Mouse (Mus musculus) liver, embryonic 16.5 days (tissue): ENCODE measurements at regions not wholly inside any gene's neighbourhood (a gene's known extent, or its start where the extent isn't known, plus 50 kb on each side); places are given as distances from the start of the nearest gene placed in this dataset.

ENCODE experiments used
- ATAC-seq: fragments of 200-750 bp; cut with Nextera tagmentation; 2 replicates; pipeline ENCODE4 v1.8.0; 2017; ENCODE audit warnings: low read depth, mild to moderate bottlenecking, moderate number of reproducible peaks, moderate library complexity
- H3K27ac ChIP-seq: fragments of 300-500 bp; sonication (generic); 2 replicates; pipeline ENCODE4 v1.5.1; 2014; ENCODE audit warnings: mild to moderate bottlenecking, low read length
- H3K27me3 ChIP-seq: fragments of 300-500 bp; sonication (generic); 2 replicates; pipeline ENCODE4 v1.6.1; 2014; ENCODE audit warnings: low read depth, low read length, mixed read lengths; ENCODE audit not compliant: control insufficient read depth, insufficient read depth
- H3K36me3 ChIP-seq: fragments of 300-500 bp; sonication (generic); 2 replicates; pipeline ENCODE4 v1.6.1; 2014; ENCODE audit warnings: mild to moderate bottlenecking; ENCODE audit not compliant: control insufficient read depth, insufficient read depth
- H3K4me1 ChIP-seq: fragments of 300-500 bp; sonication (generic); 2 replicates; pipeline ENCODE4 v1.6.1; 2014; ENCODE audit warnings: low read depth, low read length, mixed read lengths; ENCODE audit not compliant: control insufficient read depth
- H3K4me2 ChIP-seq: fragments of 300-500 bp; sonication (generic); 2 replicates; pipeline ENCODE4 v1.6.1; 2014; ENCODE audit warnings: low read depth, low read length, mixed read lengths
- H3K4me3 ChIP-seq: fragments of 300-500 bp; sonication (generic); 2 replicates; pipeline ENCODE4 v1.5.1; 2014; ENCODE audit warnings: low read depth, mild to moderate bottlenecking, low read length
- H3K9ac ChIP-seq: fragments of 300-500 bp; sonication (generic); 2 replicates; pipeline ENCODE4 v1.6.1; 2014; ENCODE audit warnings: low read depth, low read length
- H3K9me3 ChIP-seq: fragments of 300-500 bp; sonication (generic); replicated peaks from 2 replicates; pipeline ENCODE4 v1.6.1; 2016; ENCODE audit warnings: low read length; ENCODE audit not compliant: control insufficient read depth
- WGBS: fragments of 180-500 bp; shearing (Covaris S2); extraction: QIAGEN DNeasy Blood & Tissue Kit; methylation state at CpG from one replicate; pipeline ENCODE4 v1.1.7; 2014; ENCODE audit not compliant: insufficient replicate concordance; 5-methylcytosine and 5-hydroxymethylcytosine counted together

DNA sequence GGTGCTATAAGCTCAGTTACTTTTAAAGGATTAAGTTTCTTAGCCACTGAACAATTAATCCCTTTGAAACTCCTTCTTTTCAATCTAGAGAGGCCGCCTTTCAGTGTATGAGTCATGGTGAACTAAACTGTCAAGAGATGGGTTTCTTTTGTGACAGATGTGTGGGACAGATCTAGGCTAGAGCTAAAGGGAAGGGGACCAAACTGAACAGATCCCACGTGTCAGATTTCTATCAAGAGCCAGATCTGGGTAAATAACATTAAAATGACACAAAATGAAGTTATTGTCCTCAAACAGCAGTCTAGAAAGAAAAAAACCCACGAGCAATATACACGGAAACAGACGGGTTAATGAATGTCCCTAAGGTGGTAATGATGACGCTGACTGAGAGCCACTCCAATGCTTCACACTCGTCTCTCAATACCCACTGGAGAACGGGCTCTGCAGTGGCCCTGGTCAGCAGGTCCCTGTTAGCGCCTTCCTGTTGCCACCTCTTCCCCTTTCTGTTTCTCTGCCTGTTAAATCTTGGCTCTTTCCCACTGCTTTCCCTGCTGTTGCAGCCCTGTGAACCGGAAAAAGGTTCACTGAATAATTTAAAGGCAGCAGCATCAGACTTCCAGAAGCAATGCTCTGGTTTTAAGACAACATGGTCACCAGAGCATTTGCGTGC, 52.7 kb upstream of the Rab3gap2 start:
- Histone ChIP-seq H3K36me3 (no peaks in the 10 kb centered on the region), H3K27ac (no peak overlapping the region), H3K27me3 (no peaks in the 10 kb centered on the region), H3K9ac (no peak overlapping the region), H3K4me3 (no peak overlapping the region), H3K9me3 (no peaks in the 10 kb centered on the region), H3K4me2 (no peak overlapping the region), H3K4me1 (no peaks in the 10 kb centered on the region)
- no peak for ATAC-seq
- WGBS = 54% methylated on average over 11 of the region's 11 CpGs

DNA sequence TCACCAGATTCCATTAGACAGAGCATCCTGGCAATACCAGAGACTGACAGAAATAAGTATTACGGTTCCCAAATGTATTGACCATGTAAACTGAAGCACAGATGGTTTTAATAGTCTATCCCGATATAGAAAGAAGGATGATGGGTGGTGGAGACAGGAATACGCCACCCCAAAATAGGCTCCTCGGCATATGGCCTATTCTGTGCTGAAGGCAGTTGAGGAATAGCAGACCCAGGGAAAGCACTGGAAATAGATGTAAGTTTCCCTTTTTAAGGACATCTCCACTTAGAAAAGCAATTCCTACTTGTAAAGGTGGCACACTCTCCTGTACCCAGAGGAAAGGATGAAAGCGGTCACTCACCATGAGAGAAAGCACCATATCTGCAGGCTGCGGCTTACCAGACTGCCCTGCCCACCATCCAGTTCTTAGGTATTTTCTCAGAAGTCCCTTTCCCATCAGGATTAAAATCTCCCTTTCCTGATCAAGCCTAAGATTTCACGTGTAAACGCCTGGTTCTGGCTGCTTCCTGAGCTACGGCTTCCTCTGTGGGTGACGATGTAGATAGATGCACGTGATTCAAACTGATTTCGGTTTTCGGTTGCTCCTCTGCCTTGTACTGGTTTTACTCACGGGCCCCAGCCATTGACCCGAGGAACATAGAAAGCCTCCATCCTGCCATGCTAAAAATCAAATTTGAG, 53.3 kb upstream of the Rab3gap2 start:
- Histone ChIP-seq H3K27ac (no peak overlapping the region), H3K9me3 (no peaks in the 10 kb centered on the region), H3K4me2 (no peak overlapping the region), H3K4me3 (no peak overlapping the region), H3K9ac (no peak overlapping the region), H3K36me3 (no peaks in the 10 kb centered on the region), H3K4me1 (no peaks in the 10 kb centered on the region), H3K27me3 (no peaks in the 10 kb centered on the region)
- 68% methylated on average over 15 of the region's 15 CpGs for WGBS
- no peak for ATAC-seq

DNA sequence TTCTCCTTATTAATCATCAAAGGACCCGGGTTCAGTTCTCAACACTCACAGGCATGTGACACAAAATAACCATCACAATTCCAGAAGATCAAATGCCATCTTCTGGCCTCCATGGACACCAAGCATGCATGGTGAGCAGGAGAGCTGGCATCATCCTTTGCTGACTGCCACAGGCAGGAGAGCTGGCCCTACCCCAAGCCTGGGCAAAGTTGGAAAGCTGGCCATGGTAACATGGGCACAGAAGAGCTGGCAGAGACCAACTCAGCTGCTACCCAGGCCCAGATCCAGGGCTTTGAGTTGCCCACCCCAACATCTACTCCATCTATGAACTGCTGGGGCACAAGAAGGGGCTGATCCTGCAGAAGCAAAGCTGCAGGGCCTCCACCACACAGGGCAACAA, 59.1 kb upstream of the Rab3gap2 start:
- H3K9ac ChIP-seq = no peak overlapping the region
- H3K4me1 ChIP-seq = no peaks in the 10 kb centered on the region
- H3K27ac ChIP-seq = no peak overlapping the region
- no peak for ATAC-seq
- no peaks in the 10 kb centered on the region for H3K36me3 ChIP-seq
- no peaks in the 10 kb centered on the region for H3K27me3 ChIP-seq
- H3K4me3 ChIP-seq = no peak overlapping the region
- 74% methylated on average over 1 of the region's 1 CpGs for WGBS
- no peaks in the 10 kb centered on the region for H3K9me3 ChIP-seq
- H3K4me2 ChIP-seq = no peak overlapping the region

DNA sequence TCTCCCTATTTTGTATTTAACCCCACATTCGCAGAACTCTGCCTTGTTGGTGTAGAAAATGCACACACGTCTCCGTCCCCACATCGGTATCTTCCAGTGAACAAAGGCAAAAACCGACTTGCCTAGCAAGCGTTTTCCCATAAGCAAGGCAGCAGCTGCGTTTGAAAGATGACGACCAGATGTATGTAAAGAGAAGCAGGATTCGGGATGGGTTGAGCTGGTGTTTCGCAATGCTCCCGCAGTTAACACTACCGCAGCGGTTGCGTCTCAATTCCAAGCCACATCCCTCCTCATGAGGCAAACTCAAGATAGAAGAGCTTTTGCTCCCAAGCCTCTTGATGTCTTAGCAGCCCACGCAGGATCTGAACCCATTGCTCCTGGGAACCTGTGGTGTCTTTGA, 59.9 kb upstream of the Rab3gap2 start:
- no peak overlapping the region for H3K4me2 ChIP-seq
- no peak overlapping the region for H3K27ac ChIP-seq
- no peak overlapping the region for H3K9ac ChIP-seq
- H3K9me3 ChIP-seq = no peaks in the 10 kb centered on the region
- H3K36me3 ChIP-seq = no peaks in the 10 kb centered on the region
- no peaks in the 10 kb centered on the region for H3K27me3 ChIP-seq
- H3K4me3 ChIP-seq = no peak overlapping the region
- no peaks in the 10 kb centered on the region for H3K4me1 ChIP-seq
- 71% methylated on average over 15 of the region's 15 CpGs for WGBS
- ATAC-seq = no peak

DNA sequence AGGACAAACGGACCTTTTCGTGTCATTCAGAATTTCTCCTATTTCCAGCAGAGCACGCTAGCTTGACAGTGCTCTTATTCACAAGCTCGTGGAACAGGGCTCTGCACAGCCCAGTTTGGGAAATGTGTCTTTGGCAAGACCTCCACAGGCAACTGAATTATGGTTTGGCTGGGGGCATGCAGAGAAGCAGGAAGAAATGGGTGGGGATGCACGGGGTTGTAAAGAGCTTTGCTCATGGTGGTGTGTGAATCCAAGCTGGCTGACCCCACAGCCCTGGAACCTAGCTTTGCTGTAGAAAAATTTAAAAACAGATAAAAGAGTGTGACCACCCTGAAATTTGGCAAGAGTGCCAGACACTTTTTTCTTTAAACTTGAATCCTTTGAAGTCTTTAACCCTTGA, 63.6 kb upstream of the Rab3gap2 start:
- H3K4me3 ChIP-seq = no peak overlapping the region
- no peaks in the 10 kb centered on the region for H3K36me3 ChIP-seq
- H3K27me3 ChIP-seq = no peaks in the 10 kb centered on the region
- H3K27ac ChIP-seq = no peak overlapping the region
- 63% methylated on average over 5 of the region's 5 CpGs for WGBS
- no peak overlapping the region for H3K9ac ChIP-seq
- no peaks in the 10 kb centered on the region for H3K9me3 ChIP-seq
- no peak for ATAC-seq
- H3K4me1 ChIP-seq = no peaks in the 10 kb centered on the region
- no peak overlapping the region for H3K4me2 ChIP-seq

DNA sequence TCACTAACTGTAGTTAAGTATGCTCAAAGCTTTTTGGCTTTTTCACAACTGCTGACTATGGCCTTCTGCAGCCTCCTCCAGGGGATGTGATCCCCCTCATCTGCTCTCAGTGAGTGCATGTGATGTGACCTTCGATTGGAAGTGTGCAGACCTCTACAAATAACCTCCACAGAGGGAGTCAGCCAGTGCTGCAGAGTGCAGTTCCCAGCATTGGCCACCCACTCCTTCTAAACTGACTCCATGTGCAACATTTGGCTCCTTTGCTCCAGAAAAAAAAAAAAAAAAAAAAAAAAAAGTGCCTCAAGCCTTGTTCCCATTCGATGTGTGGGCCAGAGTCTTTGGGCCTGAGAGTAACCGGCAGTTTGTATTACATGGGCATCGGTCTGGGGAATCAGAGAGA, 75.7 kb upstream of the Rab3gap2 start:
- Histone ChIP-seq H3K9ac (no peak overlapping the region), H3K4me3 (no peak overlapping the region), H3K4me2 (no peak overlapping the region), H3K9me3 (no peaks in the 10 kb centered on the region), H3K36me3 (no peaks in the 10 kb centered on the region), H3K27ac (no peak overlapping the region), H3K27me3 (no peaks in the 10 kb centered on the region), H3K4me1 (no peaks in the 10 kb centered on the region)
- WGBS = 58% methylated on average over 4 of the region's 4 CpGs
- ATAC-seq = no peak

DNA sequence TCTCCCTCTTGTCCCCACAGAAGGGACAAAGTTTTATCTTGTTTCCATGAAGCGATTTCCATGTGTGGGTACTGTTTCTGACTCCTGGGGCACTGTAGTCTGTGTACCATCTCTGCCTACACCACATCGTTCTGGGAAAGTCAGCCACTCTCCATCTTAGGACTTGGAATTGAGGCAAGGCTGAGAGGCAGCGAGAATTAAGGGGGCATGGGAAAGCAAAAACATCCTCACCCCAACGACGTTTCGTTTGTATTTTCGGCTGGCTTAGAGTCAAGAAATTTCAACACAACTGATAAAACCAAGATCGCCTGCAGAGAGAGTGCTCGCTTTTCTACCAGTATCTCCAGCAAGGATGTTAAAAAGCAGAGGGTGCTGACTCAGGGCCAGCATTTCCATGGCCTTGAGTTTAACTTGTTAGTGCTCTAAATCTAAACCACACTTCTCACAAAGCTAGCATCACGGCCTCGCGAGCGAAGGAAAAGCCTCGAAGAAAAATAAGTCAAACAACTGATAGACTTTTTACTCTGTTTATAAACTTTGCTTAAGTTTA, 78.1 kb upstream of the Rab3gap2 start:
- no peak overlapping the region for H3K27ac ChIP-seq
- H3K27me3 ChIP-seq = no peaks in the 10 kb centered on the region
- H3K4me1 ChIP-seq = no peaks in the 10 kb centered on the region
- no peaks in the 10 kb centered on the region for H3K36me3 ChIP-seq
- WGBS = 60% methylated on average over 14 of the region's 14 CpGs
- H3K4me2 ChIP-seq = no peak overlapping the region
- H3K9me3 ChIP-seq = no peaks in the 10 kb centered on the region
- no peak overlapping the region for H3K9ac ChIP-seq
- H3K4me3 ChIP-seq = no peak overlapping the region
- no peak for ATAC-seq

DNA sequence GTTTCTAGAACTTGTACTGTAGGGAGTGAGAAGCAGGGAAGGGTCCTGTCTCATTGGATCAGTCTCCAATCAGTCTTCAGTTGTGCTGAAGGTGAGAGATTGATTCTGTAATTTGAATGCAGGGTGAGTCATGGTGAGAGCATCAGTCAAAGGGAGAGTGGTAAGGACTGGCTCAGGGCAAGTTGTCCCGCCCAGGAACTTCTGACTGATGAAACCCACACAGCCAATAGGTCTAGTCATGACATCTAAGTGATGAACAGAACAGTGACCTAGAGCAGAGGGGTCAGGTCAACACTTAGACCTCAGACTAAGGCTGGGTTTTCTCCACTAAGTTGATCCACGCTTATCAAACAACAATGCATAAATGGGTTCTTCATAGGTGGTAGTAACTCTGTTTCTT, 82.4 kb upstream of the Rab3gap2 start:
- no peak overlapping the region for H3K27ac ChIP-seq
- H3K4me3 ChIP-seq = no peak overlapping the region
- WGBS = 58% methylated on average over 2 of the region's 2 CpGs
- no peaks in the 10 kb centered on the region for H3K27me3 ChIP-seq
- H3K4me1 ChIP-seq = no peaks in the 10 kb centered on the region
- no peak overlapping the region for H3K4me2 ChIP-seq
- no peaks in the 10 kb centered on the region for H3K36me3 ChIP-seq
- H3K9me3 ChIP-seq = no peaks in the 10 kb centered on the region
- H3K9ac ChIP-seq = no peak overlapping the region
- no peak for ATAC-seq

DNA sequence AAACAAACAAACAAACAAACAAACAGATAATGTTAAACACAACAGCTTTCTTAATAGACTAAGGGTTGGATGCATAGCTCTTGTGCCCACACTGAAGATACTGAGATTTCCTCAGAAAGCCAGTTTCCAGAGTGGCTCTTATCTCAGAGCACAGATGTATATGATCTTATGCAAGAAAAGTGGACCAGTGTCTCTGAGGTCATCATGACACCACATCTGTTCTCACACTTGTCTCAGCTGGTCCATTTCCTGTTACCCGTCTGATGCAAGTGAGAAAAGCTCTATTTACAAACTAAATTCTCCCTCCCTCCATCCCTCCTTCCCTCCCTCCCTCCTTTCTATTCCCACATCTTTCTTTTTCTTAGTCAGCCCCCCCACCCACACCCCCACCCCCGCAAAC, 83.5 kb upstream of the Rab3gap2 start:
- Histone ChIP-seq H3K36me3 (no peaks in the 10 kb centered on the region), H3K4me1 (no peaks in the 10 kb centered on the region), H3K9me3 (no peaks in the 10 kb centered on the region), H3K9ac (no peak overlapping the region), H3K4me2 (no peak overlapping the region), H3K27ac (no peak overlapping the region), H3K27me3 (no peaks in the 10 kb centered on the region), H3K4me3 (no peak overlapping the region)
- ATAC-seq = no peak
- 24% methylated on average over 2 of the region's 2 CpGs for WGBS
